18 mouse cellular contexts compared by ENCODE assay signal in genomic region chr10:8309435-8309834, GRCm38 (mm10).
DNase-seq lines count a peak whose midpoint lies in the region; ATAC-seq lines count a peak whose summit lies in the region.
"Had no signal": no experiment of that assay in that cellular context is flagged by ENCODE, and none has a peak within 500 bp of the region (broad histone marks: within the 10 kb centered on the region; RNA-seq: fewer than 3 reads in every experiment).

No protein-coding gene starts in this region.

- 0 out of 2 replicates have a peak, but pooled peaks have one; percentile 56 for ATAC-seq in hindbrain, embryonic 15.5 days (ENCODE audit: low FRiP score, low read depth)
- no peak for ATAC-seq in hindbrain, embryonic 16.5 days
- ATAC-seq: forebrain, embryonic 16.5 days; hindbrain, postnatal 0 days had no signal

- no peak overlapping the region for H3K4me2 ChIP-seq in hindbrain, embryonic 15.5 days
- H3K4me2 ChIP-seq in hindbrain, embryonic 16.5 days (ENCODE audit: low read length): no peak overlapping the region
- H3K4me2 ChIP-seq: embryonic facial prominence, embryonic 13.5 days; heart, embryonic 13.5 days had no signal

- H3K9me3 ChIP-seq in hindbrain, embryonic 15.5 days: no peaks in the 10 kb centered on the region
- H3K9me3 ChIP-seq in hindbrain, embryonic 16.5 days (ENCODE audit: control insufficient read depth, low read length): no peaks in the 10 kb centered on the region
- H3K9me3 ChIP-seq: embryonic facial prominence, embryonic 13.5 days; heart, embryonic 13.5 days had no signal

- H3K9ac ChIP-seq in hindbrain, embryonic 15.5 days: no peak overlapping the region
- H3K9ac ChIP-seq in hindbrain, embryonic 16.5 days (ENCODE audit: low read depth, low read length): no peak overlapping the region
- H3K9ac ChIP-seq: embryonic facial prominence, embryonic 13.5 days; heart, embryonic 13.5 days had no signal

- H3K36me3 ChIP-seq in hindbrain, embryonic 15.5 days: no peaks in the 10 kb centered on the region
- no peaks in the 10 kb centered on the region for H3K36me3 ChIP-seq in hindbrain, embryonic 16.5 days (ENCODE audit: control insufficient read depth, insufficient read depth, low read length)
- H3K36me3 ChIP-seq: embryonic facial prominence, embryonic 13.5 days; heart, embryonic 13.5 days had no signal

- H3K4me1 ChIP-seq in hindbrain, embryonic 15.5 days (replicated peaks): no peaks in the 10 kb centered on the region
- no peaks in the 10 kb centered on the region for H3K4me1 ChIP-seq in hindbrain, embryonic 16.5 days (ENCODE audit: control insufficient read depth, insufficient read depth, low read depth, low read length)

- WGBS in hindbrain, embryonic 15.5 days: 65% methylated on average over 6 of the region's 6 CpGs
- 55% methylated on average over 6 of the region's 6 CpGs for WGBS in hindbrain, embryonic 16.5 days

- H3K27ac ChIP-seq in hindbrain, embryonic 15.5 days (replicated peaks): no peak overlapping the region
- no peak overlapping the region for H3K27ac ChIP-seq in hindbrain, embryonic 16.5 days (ENCODE audit: low read depth, low read length)
- H3K27ac ChIP-seq: embryonic facial prominence, embryonic 13.5 days; heart, embryonic 13.5 days; hindbrain, postnatal 0 days had no signal

- DNase-seq in adrenal gland, adult 2 months: peak; percentile 53
- DNase-seq in adrenal gland, postnatal 4 days (ENCODE audit: low spot score in 2 of 2): no peak
- DNase-seq in cerebellum, adult 11-12 months: peak; percentile 1
- DNase-seq in cerebellum, postnatal 36 days: no peak
- peak; percentile 19 to 29 for DNase-seq in adrenal gland, postnatal 36 days
- DNase-seq in c-Kit-positive CD71-positive TER-119-positive erythroid progenitor cells, embryonic 14.5 days (ENCODE audit: low spot score): no peak
- DNase-seq: cerebellum, adult 9-10 months; cerebellum, postnatal 25 days; gastrocnemius, postnatal 14 days; heart, postnatal 36 days; kidney, adult 11 months; kidney, adult 9 months had no signal

- no peak overlapping the region for H3K4me3 ChIP-seq in hindbrain, embryonic 15.5 days
- H3K4me3 ChIP-seq in hindbrain, embryonic 16.5 days (ENCODE audit: low read length): no peak overlapping the region
- H3K4me3 ChIP-seq: embryonic facial prominence, embryonic 13.5 days; heart, embryonic 13.5 days had no signal

- H3K27me3 ChIP-seq in hindbrain, embryonic 15.5 days: no peaks in the 10 kb centered on the region
- no peaks in the 10 kb centered on the region for H3K27me3 ChIP-seq in hindbrain, embryonic 16.5 days (replicated peaks; ENCODE audit: control insufficient read depth, insufficient read depth, low read length)
- H3K27me3 ChIP-seq: embryonic facial prominence, embryonic 13.5 days; heart, embryonic 13.5 days had no signal

Comparison
In these comparisons a context has a peak if more than half of its experiments do, and no peak if none do; other contexts are left out.
1. DNase-seq: peak in adrenal gland, adult 2 months (single experiment), cerebellum, adult 11-12 months (single experiment) and adrenal gland, postnatal 36 days (2 of 2); none in adrenal gland, postnatal 4 days (0 of 2), cerebellum, postnatal 36 days (0 of 2) and c-Kit-positive CD71-positive TER-119-positive erythroid progenitor cells, embryonic 14.5 days (single experiment).